Comparison of ENCODE assay signal across 21 mouse cellular contexts in the genomic region with DNA sequence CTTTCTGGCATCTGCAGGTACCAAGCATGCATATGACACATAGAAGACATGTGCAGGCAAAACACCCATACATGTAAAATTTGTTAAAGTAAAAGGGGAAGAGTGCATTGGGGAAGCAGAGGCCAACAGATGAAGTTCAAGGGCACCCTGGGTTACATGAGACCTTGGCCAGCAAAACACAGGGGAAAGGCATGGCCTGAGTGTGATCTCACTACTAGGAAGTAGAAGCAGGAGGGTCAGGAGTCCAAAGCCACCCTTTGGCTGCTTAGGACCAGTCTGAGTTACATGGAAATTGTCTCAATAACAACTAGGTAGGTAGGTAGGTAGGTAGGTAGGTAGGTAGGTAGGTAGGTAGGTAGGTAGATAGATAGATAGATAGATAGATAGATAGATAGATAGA. TPM values are rescaled to one million over a fixed set of nuclear protein-coding genes. Genes with fewer than 3 reads are reported as not detected.
"Had no signal": no experiment of that assay in that cellular context is flagged by ENCODE, and none has a peak within 500 bp of the region (broad histone marks: within the 10 kb centered on the region; RNA-seq: fewer than 3 reads in every experiment).

No protein-coding gene starts in this region.

- DNase-seq: kidney, adult 11 months; kidney, adult 8-10 months; kidney, postnatal 10 days; kidney, postnatal 36 days; layer of hippocampus, postnatal 36 days; liver, embryonic 13.5 days; lung, embryonic 14.5 days; midbrain, embryonic 14.5 days; right cerebral cortex, adult 18-20 months; right cerebral cortex, postnatal 14 days; right cerebral cortex, postnatal 4 days; thymus, postnatal 25 days had no signal

- H3K27ac ChIP-seq: kidney, embryonic 15.5 days; left cerebral cortex, adult 2 months; liver, embryonic 13.5 days; macrophage had no signal

- H3K4me2 ChIP-seq: kidney, embryonic 15.5 days; liver, embryonic 13.5 days; lung, embryonic 14.5 days had no signal

- H3K4me1 ChIP-seq: kidney, embryonic 15.5 days had no signal

- H3K9ac ChIP-seq: kidney, embryonic 15.5 days; liver, embryonic 13.5 days; lung, embryonic 14.5 days had no signal

- H3K4me3 ChIP-seq: kidney, embryonic 15.5 days; left cerebral cortex, adult 2 months; liver, embryonic 13.5 days had no signal

- ATAC-seq: lung, postnatal 0 days had no signal

- H3K27me3 ChIP-seq: kidney, embryonic 15.5 days; liver, embryonic 13.5 days had no signal

- H3K9me3 ChIP-seq: liver, embryonic 13.5 days had no signal

RNA-seq across cellular contexts. Expression of a gene that starts 48.9 kb away (rescaled TPM):
- total RNA-seq: layer of hippocampus, adult 8-10 months; layer of hippocampus, postnatal 10 days; layer of hippocampus, postnatal 36 days; left cerebral cortex, adult 2 months; left cerebral cortex, postnatal 10 days; left cerebral cortex, postnatal 36 days; midbrain, postnatal 0 days had no signal
